Mouse (Mus musculus) thymus, adult 2 months (tissue): ENCODE measurements around the gene Epor.

Source experiments
- CTCF ChIP-seq: fragments of 200-500 bp; IDR thresholded peaks from 2 replicates; pipeline ENCODE4 v1.5.1; 2012; ENCODE audit warnings: mild to moderate bottlenecking, control low read depth, low read length, moderate library complexity, borderline replicate concordance; ENCODE audit not compliant: control insufficient read depth, poor library complexity, insufficient read depth; ENCODE audit errors: extremely low read depth
- POLR2A ChIP-seq: fragments of 200-500 bp; IDR thresholded peaks from 2 replicates; pipeline ENCODE4 v1.6.1; 2012; ENCODE audit warnings: mild to moderate bottlenecking, low read length, control low read depth, moderate library complexity; ENCODE audit not compliant: control insufficient read depth, poor library complexity, insufficient read depth; ENCODE audit errors: extremely low read depth

GRCm38 (mm10) chr9:21926155-21926554 is 37.2 kb downstream of the Epor start:
- TF ChIP-seq POLR2A (no peak), CTCF (no peak)
